ENCODE assay signal across 25 mouse cellular contexts in the genomic region with DNA sequence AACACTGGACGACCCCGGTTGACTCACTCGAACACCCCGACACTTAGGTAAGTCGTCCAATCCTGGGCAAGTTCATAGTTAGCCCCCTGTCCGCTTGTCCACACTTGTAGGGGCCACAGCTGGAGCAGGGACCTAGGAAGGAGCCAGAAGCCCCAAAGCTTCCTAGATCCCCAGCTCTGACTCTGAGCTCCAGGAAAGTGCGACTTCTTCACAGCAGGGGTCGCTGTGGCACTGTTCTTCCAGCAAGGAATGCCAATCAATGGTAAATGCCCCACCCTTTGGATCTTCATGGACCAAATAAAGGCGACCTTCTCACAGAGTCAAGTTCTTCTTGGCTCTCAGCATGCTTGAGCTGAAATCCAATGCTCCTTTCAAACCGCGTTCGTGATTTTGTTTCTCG. TPM values are rescaled to one million over a fixed set of nuclear protein-coding genes. Genes with fewer than 3 reads are reported as not detected.
DNase-seq lines count a peak whose midpoint lies in the region; ATAC-seq lines count a peak whose summit lies in the region.
"Not testable (repeated sequence)": the region's sequence is repeated elsewhere in the genome, so short reads cannot be mapped to it uniquely, and the experiment has no call there.
"Had no signal": no experiment of that assay in that cellular context is flagged by ENCODE, and none has a peak within 500 bp of the region (broad histone marks: within the 10 kb centered on the region; RNA-seq: fewer than 3 reads in every experiment).

No protein-coding gene starts in this region.

- not testable (repeated sequence) for H3K27ac ChIP-seq in forebrain, embryonic 12.5 days; hindbrain, embryonic 16.5 days (ENCODE audit: low read depth, low read length); liver, embryonic 11.5 days (ENCODE audit: low read depth, low read length); midbrain, embryonic 12.5 days (replicated peaks)

- no CpG with 5 or more reads among the region's 13 CpGs for WGBS in forebrain, embryonic 12.5 days
- WGBS in hindbrain, embryonic 16.5 days: no CpG with 5 or more reads among the region's 13 CpGs
- WGBS in liver, embryonic 11.5 days: no CpG with 5 or more reads among the region's 13 CpGs
- WGBS in midbrain, embryonic 12.5 days: no CpG with 5 or more reads among the region's 13 CpGs

- H3K36me3 ChIP-seq in forebrain, embryonic 12.5 days (replicated peaks); hindbrain, embryonic 16.5 days (ENCODE audit: control insufficient read depth, insufficient read depth, low read length); liver, embryonic 11.5 days (ENCODE audit: control insufficient read depth, insufficient read depth, low read length); midbrain, embryonic 12.5 days: not testable (repeated sequence)

- H3K4me2 ChIP-seq in forebrain, embryonic 12.5 days; hindbrain, embryonic 16.5 days (ENCODE audit: low read length); liver, embryonic 11.5 days; midbrain, embryonic 12.5 days (replicated peaks): not testable (repeated sequence)

- not testable (repeated sequence) for DNase-seq in liver, embryonic 11.5 days (ENCODE audit: low spot score)

- not testable (repeated sequence) for H3K4me1 ChIP-seq in forebrain, embryonic 12.5 days; hindbrain, embryonic 16.5 days (ENCODE audit: control insufficient read depth, insufficient read depth, low read depth, low read length); liver, embryonic 11.5 days (replicated peaks; ENCODE audit: control insufficient read depth, insufficient read depth, low read length); midbrain, embryonic 12.5 days

- not testable (repeated sequence) for H3K4me3 ChIP-seq in forebrain, embryonic 12.5 days (replicated peaks); hindbrain, embryonic 16.5 days (ENCODE audit: low read length); liver, embryonic 11.5 days (ENCODE audit: low read depth, low read length); midbrain, embryonic 12.5 days

- H3K27me3 ChIP-seq in forebrain, embryonic 12.5 days; hindbrain, embryonic 16.5 days (replicated peaks; ENCODE audit: control insufficient read depth, insufficient read depth, low read length); liver, embryonic 11.5 days (replicated peaks; ENCODE audit: control insufficient read depth, insufficient read depth, low read length); midbrain, embryonic 12.5 days: not testable (repeated sequence)

- H3K9me3 ChIP-seq in forebrain, embryonic 12.5 days; hindbrain, embryonic 16.5 days (ENCODE audit: control insufficient read depth, low read length); liver, embryonic 11.5 days (ENCODE audit: control insufficient read depth, low read length); midbrain, embryonic 12.5 days: not testable (repeated sequence)

- H3K9ac ChIP-seq in forebrain, embryonic 12.5 days; hindbrain, embryonic 16.5 days (ENCODE audit: low read depth, low read length); liver, embryonic 11.5 days (ENCODE audit: low read depth, low read length); midbrain, embryonic 12.5 days (replicated peaks): not testable (repeated sequence)

- 0 out of 2 replicates have a peak, but pooled peaks have one; percentile 41 for ATAC-seq in forebrain, embryonic 12.5 days (ENCODE audit: low FRiP score)
- ATAC-seq in hematopoietic stem cell, adult 5-6 weeks (replicated peaks in 1 of 2; ENCODE audit: insufficient read depth in 1 of 2, low FRiP score in 2 of 2, low TSS enrichment in 1 of 2, low read depth in 1 of 2, poor library complexity in 2 of 2, severe bottlenecking in 2 of 2): peak; percentile 70 to 78
- peak; percentile 56 for ATAC-seq in hindbrain, embryonic 16.5 days
- ATAC-seq in liver, embryonic 11.5 days (replicated peaks; ENCODE audit: low FRiP score): 0 out of 2 replicates have a peak, but pooled peaks have one; percentile 10
- 0 out of 2 replicates have a peak, but pooled peaks have one; percentile 27 for ATAC-seq in midbrain, embryonic 12.5 days (ENCODE audit: low FRiP score, low read depth)
- ATAC-seq in monocyte, adult 5-6 weeks (replicated peaks; ENCODE audit: insufficient number of reproducible peaks, low FRiP score, low TSS enrichment, poor library complexity, severe bottlenecking): peak; percentile 63; the same call in 1 of the 2 replicates
- 0 out of 2 replicates have a peak, but pooled peaks have one; percentile 39 for ATAC-seq in neutrophil, adult 5-6 weeks (ENCODE audit: extremely low read depth, insufficient number of reproducible peaks, low FRiP score, poor library complexity, severe bottlenecking)

RNA-seq across cellular contexts. Expression of a gene that starts 35.5 kb away (rescaled TPM):
- polyA plus RNA-seq in forebrain, embryonic 12.5 days (2016; fragmentation: Nextera tagmentation; extraction: Ambion mirVana): not detected in 2 replicates
- total RNA-seq in hematopoietic stem cell, adult 5-6 weeks (2017): not detected in 2 replicates
- polyA plus RNA-seq in hindbrain, embryonic 16.5 days (2015; fragmentation: Nextera tagmentation; extraction: Ambion mirVana): not detected in 2 replicates
- polyA plus RNA-seq in liver, embryonic 11.5 days (2014; fragmentation: Nextera tagmentation; extraction: Ambion mirVana): not detected in 2 replicates
- not detected in 2 replicates for polyA plus RNA-seq in midbrain, embryonic 12.5 days (2016; fragmentation: Nextera tagmentation; extraction: Ambion mirVana)
- 4.4 TPM in 1 of 3 replicates, not detected in the others for total RNA-seq in monocyte, adult 5-6 weeks (2017)
- total RNA-seq in neutrophil, adult 5-6 weeks (2017): not detected in 2 replicates
- total RNA-seq: adrenal gland, postnatal 14 days; gastrocnemius, postnatal 10 days; heart, postnatal 14 days; left cerebral cortex, postnatal 10 days had no signal
- polyA plus RNA-seq: embryonic facial prominence, embryonic 12.5 days; forebrain, embryonic 15.5 days; gonadal fat pad, adult 2 months; heart, embryonic 14.5 days; hindbrain, embryonic 13.5 days; intestine, embryonic 16.5 days; limb, embryonic 10.5 days; limb, embryonic 15.5 days; liver, embryonic 14.5 days; lung, adult 2 months; midbrain, embryonic 14.5 days; spleen, adult 2 months; thymus, adult 2 months had no signal

RNA-seq across cellular contexts. Expression of a gene that starts 40.7 kb away (rescaled TPM):
- not detected in 2 replicates for polyA plus RNA-seq in forebrain, embryonic 12.5 days (2016; fragmentation: Nextera tagmentation; extraction: Ambion mirVana)
- total RNA-seq in hematopoietic stem cell, adult 5-6 weeks (2017): not detected in 2 replicates
- not detected in 2 replicates for polyA plus RNA-seq in hindbrain, embryonic 16.5 days (2015; fragmentation: Nextera tagmentation; extraction: Ambion mirVana)
- not detected in 2 replicates for polyA plus RNA-seq in liver, embryonic 11.5 days (2014; fragmentation: Nextera tagmentation; extraction: Ambion mirVana)
- polyA plus RNA-seq in midbrain, embryonic 12.5 days (2016; fragmentation: Nextera tagmentation; extraction: Ambion mirVana): not detected in 2 replicates
- not detected in 3 replicates for total RNA-seq in monocyte, adult 5-6 weeks (2017)
- total RNA-seq in neutrophil, adult 5-6 weeks (2017): not detected in 2 replicates
- total RNA-seq: adrenal gland, postnatal 14 days; gastrocnemius, postnatal 10 days; heart, postnatal 14 days; left cerebral cortex, postnatal 10 days had no signal
- polyA plus RNA-seq: embryonic facial prominence, embryonic 12.5 days; forebrain, embryonic 15.5 days; gonadal fat pad, adult 2 months; heart, embryonic 14.5 days; hindbrain, embryonic 13.5 days; intestine, embryonic 16.5 days; limb, embryonic 10.5 days; limb, embryonic 15.5 days; liver, embryonic 14.5 days; lung, adult 2 months; macrophage; midbrain, embryonic 14.5 days; thymus, adult 2 months had no signal

Comparison
In these comparisons a context has a peak if more than half of its experiments do, and no peak if none do; other contexts are left out.
1. ATAC-seq: peak in every context shown above with its lines; median percentile 74 in hematopoietic stem cell, adult 5-6 weeks; 63 in monocyte, adult 5-6 weeks; 56 in hindbrain, embryonic 16.5 days; 41 in forebrain, embryonic 12.5 days; 39 in neutrophil, adult 5-6 weeks; 27 in midbrain, embryonic 12.5 days; 10 in liver, embryonic 11.5 days.